Mouse (Mus musculus) lung, embryonic 14.5 days (tissue): ENCODE data around the gene Numb. TPM values are rescaled to one million over a fixed set of nuclear protein-coding genes. Genes with fewer than 3 reads are reported as not detected.

Experiments
- ATAC-seq: fragments of 200-750 bp; cut with Nextera tagmentation; 2 replicates; pipeline ENCODE4 v1.8.0; 2017; ENCODE audit warnings: mild to moderate bottlenecking, moderate TSS enrichment, moderate library complexity; ENCODE audit not compliant: insufficient read depth
- DNase-seq: peaks from one replicate; pipeline ENCODE4 v3.0.0-alpha.2; 2015
- H3K27ac ChIP-seq: fragments of 300-500 bp; sonication (generic); 2 replicates; pipeline ENCODE4 v1.5.1; 2014; ENCODE audit warnings: low read depth, mild to moderate bottlenecking, moderate library complexity
- H3K27me3 ChIP-seq: fragments of 300-500 bp; sonication (generic); 2 replicates; pipeline ENCODE4 v1.6.1; 2014; ENCODE audit warnings: low read length, control low read depth; ENCODE audit not compliant: insufficient read depth
- H3K36me3 ChIP-seq: fragments of 300-500 bp; sonication (generic); 2 replicates; pipeline ENCODE4 v1.6.1; 2014; ENCODE audit warnings: control low read depth; ENCODE audit not compliant: insufficient read depth
- H3K4me1 ChIP-seq: fragments of 300-500 bp; sonication (generic); 2 replicates; pipeline ENCODE4 v1.6.1; 2014; ENCODE audit warnings: antibody characterized with exemption, control low read depth; ENCODE audit not compliant: insufficient read depth
- H3K4me2 ChIP-seq: fragments of 300-500 bp; sonication (generic); 2 replicates; pipeline ENCODE4 v1.6.1; 2014; ENCODE audit warnings: mild to moderate bottlenecking
- H3K4me3 ChIP-seq: fragments of 300-500 bp; sonication (generic); 2 replicates; pipeline ENCODE4 v1.5.1; 2014; ENCODE audit warnings: low read depth, low read length
- H3K9ac ChIP-seq: fragments of 300-500 bp; sonication (generic); 2 replicates; pipeline ENCODE4 v1.6.1; 2014
- H3K9me3 ChIP-seq: fragments of 300-500 bp; sonication (generic); 2 replicates; pipeline ENCODE4 v1.6.1; 2016; ENCODE audit warnings: low read depth, low read length, control low read depth
- CTCF ChIP-seq: IDR thresholded peaks from 2 replicates; pipeline ENCODE4 v1.5.1; 2016; ENCODE audit warnings: antibody characterized with exemption, low read depth
- WGBS: fragments of 180-500 bp; shearing (Covaris S2); extraction: QIAGEN DNeasy Blood & Tissue Kit; methylation state at CpG from one replicate; pipeline ENCODE4 v1.1.7; 2014; 5-methylcytosine and 5-hydroxymethylcytosine counted together
- polyA plus RNA-seq: library from polyadenylated mRNA; unstranded; fragments of >200 nt; fragmentation: Nextera tagmentation; extraction: Ambion mirVana; gene quantifications from 2 replicates; pipeline ENCODE4 v1.2.1, GENCODE M21; 2014

Gene Numb
- polyA plus RNA-seq, 1 experiment from 2014 or later = 38.3 TPM

DNA sequence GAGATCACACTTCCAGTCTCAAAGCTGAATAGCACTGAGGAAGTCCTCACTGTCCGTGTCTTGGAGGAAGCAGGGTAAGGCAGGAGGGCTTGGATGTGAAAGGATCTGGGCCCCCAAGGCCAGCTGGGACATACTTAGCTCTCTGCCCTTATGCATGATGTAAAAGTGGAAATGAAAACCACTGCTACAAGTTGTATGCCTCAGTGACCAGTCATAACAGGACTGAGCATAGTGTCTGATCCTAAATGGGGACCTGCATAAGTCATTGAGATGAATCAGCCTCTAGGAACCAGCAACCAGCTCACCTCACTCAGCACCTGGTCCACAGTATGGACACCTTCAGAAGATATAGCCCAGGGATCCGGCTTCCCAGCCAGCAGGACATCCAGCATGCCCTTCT is 46.6 kb downstream of the Numb start:
- no peak for ATAC-seq
- no peak overlapping the region for H3K27ac ChIP-seq
- peaks cover 16% of the 10 kb centered on the region for H3K36me3 ChIP-seq
- no peak overlapping the region for H3K9ac ChIP-seq
- WGBS = 91% methylated on average over 2 of the region's 2 CpGs
- no peak overlapping the region for H3K4me2 ChIP-seq
- no peak for DNase-seq
- H3K4me1 ChIP-seq = no peaks in the 10 kb centered on the region
- H3K9me3 ChIP-seq = no peaks in the 10 kb centered on the region
- no peak for TF ChIP-seq CTCF
- no peak overlapping the region for H3K4me3 ChIP-seq
- no peaks in the 10 kb centered on the region for H3K27me3 ChIP-seq

DNA sequence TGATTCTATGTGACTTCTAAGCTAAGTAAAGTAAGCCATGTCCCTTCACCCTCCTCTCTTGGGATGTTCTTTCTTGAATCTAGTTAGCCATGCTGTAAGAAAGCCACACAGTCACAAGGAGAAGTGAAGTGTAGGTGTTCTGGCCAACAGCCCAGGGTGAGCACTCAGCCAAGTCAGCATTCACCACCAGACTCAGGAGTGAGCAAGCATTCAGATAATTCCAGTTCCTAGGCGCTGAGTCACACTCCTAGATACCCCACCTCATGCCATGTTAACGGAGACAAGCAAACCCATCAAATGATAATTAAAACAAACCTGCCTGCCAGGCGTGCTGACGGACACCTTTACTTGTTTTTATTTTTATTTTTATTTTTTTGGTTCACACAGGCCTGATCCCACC is 47.1 kb downstream of the Numb start:
- H3K4me1 ChIP-seq = no peaks in the 10 kb centered on the region
- no peak for TF ChIP-seq CTCF
- H3K27ac ChIP-seq = no peak overlapping the region
- peaks cover 16% of the 10 kb centered on the region for H3K36me3 ChIP-seq
- no peaks in the 10 kb centered on the region for H3K27me3 ChIP-seq
- WGBS = 97% methylated on average over 4 of the region's 4 CpGs
- H3K4me2 ChIP-seq = no peak overlapping the region
- H3K4me3 ChIP-seq = no peak overlapping the region
- peak; percentile 18 for DNase-seq
- no peaks in the 10 kb centered on the region for H3K9me3 ChIP-seq
- no peak overlapping the region for H3K9ac ChIP-seq
- no peak for ATAC-seq

DNA sequence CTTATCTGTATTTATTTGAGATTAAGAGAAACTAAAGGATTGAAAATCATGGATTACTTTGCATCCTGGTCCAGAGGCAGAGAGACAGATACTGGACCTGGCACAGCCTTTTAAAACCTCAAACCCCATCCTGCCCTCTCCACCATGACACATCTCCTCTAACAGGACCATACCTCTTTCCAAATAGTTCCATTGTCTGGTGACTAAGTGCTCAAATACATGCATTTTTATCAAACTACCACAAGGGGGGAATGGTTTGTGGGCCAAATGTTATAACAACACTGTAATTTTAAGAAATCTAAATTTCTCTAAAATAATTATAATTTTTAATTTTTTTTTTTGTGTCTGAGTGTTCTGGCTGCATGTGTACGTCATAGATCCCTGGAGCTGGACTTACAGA is 57.2 kb downstream of the Numb start:
- Histone ChIP-seq H3K4me2 (no peak overlapping the region), H3K4me1 (no peaks in the 10 kb centered on the region), H3K4me3 (no peak overlapping the region), H3K27ac (no peak overlapping the region), H3K9ac (no peak overlapping the region), H3K9me3 (no peaks in the 10 kb centered on the region), H3K27me3 (no peaks in the 10 kb centered on the region), H3K36me3 (no peaks in the 10 kb centered on the region)
- DNase-seq (no peak), ATAC-seq (no peak)
- 92% methylated on average over 1 of the region's 1 CpGs for WGBS
- TF ChIP-seq CTCF = no peak

DNA sequence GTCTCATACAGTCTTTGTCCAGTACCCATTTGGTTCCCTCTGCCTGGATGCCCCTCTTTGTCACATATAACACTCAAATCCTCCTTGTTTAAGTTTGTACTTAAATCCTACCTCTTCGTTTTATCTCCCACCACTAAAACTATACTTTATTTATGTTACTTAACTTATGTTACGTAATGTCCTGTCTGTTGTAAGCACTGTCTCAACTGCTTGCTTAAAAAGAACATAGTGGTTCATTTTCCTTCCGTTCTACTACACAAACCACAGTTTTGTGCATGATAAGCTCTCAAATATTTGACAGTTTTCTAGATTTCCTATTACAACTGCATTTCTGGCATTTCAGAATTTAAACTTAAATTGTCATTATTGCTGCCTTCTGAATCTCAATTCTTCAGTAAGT is 59.9 kb downstream of the Numb start:
- no peak for ATAC-seq
- Histone ChIP-seq H3K4me3 (no peak overlapping the region), H3K9ac (no peak overlapping the region), H3K4me1 (no peaks in the 10 kb centered on the region), H3K4me2 (no peak overlapping the region), H3K9me3 (no peaks in the 10 kb centered on the region), H3K27me3 (no peaks in the 10 kb centered on the region), H3K27ac (no peak overlapping the region), H3K36me3 (no peaks in the 10 kb centered on the region)
- no peak for TF ChIP-seq CTCF
- WGBS = 60% methylated on average over 3 of the region's 3 CpGs
- DNase-seq = no peak

DNA sequence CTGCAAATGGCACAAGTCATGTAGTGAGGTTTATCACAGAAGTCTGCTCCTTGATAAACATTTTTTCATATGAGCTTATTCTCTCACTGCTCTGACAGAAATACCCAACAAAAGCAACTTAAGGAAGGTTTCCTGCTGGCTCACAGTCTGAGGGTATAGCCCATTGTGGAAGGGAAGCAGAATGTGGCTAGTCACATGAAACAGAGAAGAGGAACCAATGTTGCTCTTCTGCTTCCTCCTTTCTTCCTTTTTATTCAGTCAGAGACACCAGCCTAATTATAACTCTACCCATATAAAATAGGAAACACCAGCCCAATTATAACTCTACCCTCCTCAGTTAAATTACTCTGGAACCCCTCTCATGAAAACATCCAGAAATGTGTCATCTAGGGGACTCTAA is 61.0 kb downstream of the Numb start:
- no peak overlapping the region for H3K4me3 ChIP-seq
- no peak for TF ChIP-seq CTCF
- H3K4me1 ChIP-seq = no peaks in the 10 kb centered on the region
- H3K4me2 ChIP-seq = no peak overlapping the region
- H3K27ac ChIP-seq = no peak overlapping the region
- no peak overlapping the region for H3K9ac ChIP-seq
- no peak for DNase-seq
- ATAC-seq = no peak
- no peaks in the 10 kb centered on the region for H3K27me3 ChIP-seq
- no peaks in the 10 kb centered on the region for H3K36me3 ChIP-seq
- H3K9me3 ChIP-seq = no peaks in the 10 kb centered on the region

DNA sequence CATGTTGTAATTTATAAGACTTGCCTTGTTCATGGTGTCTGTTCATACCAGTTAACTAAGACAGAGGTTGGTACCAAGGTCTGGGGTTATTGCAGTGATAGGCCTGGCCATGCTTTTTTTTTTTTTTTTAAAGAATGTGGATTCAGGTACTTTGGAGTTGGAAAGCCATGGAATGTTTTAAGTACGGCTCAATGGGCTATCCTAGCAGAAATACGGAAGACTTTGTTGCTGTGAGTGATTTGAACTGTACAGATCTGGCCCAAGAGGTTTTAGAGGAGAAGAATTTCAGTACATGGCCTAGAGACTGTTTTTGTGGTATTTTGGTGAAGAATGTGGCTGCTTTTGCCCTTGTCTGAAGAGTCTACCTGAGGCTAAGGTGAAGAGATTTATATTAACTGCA is 63.7 kb downstream of the Numb start:
- WGBS = 62% methylated on average over 2 of the region's 2 CpGs
- H3K27me3 ChIP-seq = no peaks in the 10 kb centered on the region
- H3K4me3 ChIP-seq = no peak overlapping the region
- no peak for TF ChIP-seq CTCF
- H3K4me1 ChIP-seq = no peaks in the 10 kb centered on the region
- H3K36me3 ChIP-seq = no peaks in the 10 kb centered on the region
- H3K4me2 ChIP-seq = no peak overlapping the region
- no peak overlapping the region for H3K27ac ChIP-seq
- no peak for ATAC-seq
- DNase-seq = no peak
- no peaks in the 10 kb centered on the region for H3K9me3 ChIP-seq
- no peak overlapping the region for H3K9ac ChIP-seq

DNA sequence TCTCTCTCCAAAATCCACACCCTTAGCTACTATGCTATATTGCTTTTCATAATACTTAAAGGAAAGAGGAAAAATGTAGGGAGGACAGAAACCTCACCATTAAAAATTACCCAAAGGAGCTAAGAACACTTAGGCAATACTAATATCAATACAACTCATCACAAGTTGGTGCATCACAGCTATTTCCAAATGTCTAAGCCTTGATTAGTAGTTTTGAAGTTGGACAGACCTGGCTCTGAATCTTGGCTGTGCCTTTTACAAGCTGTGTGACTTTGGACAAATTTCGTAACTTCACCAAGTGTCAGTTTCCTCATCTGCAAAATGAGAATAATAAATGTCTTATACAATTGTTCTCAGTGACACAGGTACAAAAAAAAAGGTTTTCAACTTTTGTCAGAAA is 66.5 kb downstream of the Numb start:
- no peak for TF ChIP-seq CTCF

DNA sequence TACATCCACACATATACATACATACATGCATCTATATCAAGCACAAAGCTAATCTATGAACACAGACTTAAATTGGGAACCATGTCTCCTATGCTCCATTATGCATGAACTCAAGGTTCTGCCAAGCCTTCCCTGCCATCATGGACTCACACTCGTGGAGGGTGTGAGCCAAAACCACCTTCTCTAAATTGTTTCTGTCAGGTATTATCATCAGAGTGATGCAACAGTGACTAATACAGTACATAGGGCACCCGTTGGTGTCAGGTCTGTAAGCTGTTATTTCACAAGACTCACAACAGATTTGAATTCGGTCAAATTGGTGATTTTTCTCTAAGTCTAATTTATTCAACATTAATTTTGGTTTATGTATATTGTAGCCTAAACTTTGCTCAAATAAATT is 67.5 kb downstream of the Numb start:
- TF ChIP-seq CTCF = no peak
- WGBS = 73% methylated on average over 3 of the region's 3 CpGs

More for the DNA sequence above, 66.5 kb downstream of the Numb start:
- Histone ChIP-seq H3K4me3 (no peak overlapping the region), H3K9ac (no peak overlapping the region), H3K9me3 (no peaks in the 10 kb centered on the region), H3K36me3 (no peaks in the 10 kb centered on the region), H3K4me2 (no peak overlapping the region), H3K27me3 (no peaks in the 10 kb centered on the region), H3K27ac (no peak overlapping the region), H3K4me1 (no peaks in the 10 kb centered on the region)
- 97% methylated on average over 1 of the region's 1 CpGs for WGBS
- ATAC-seq (no peak), DNase-seq (no peak)

More for the DNA sequence above, 67.5 kb downstream of the Numb start:
- Histone ChIP-seq H3K4me2 (no peak overlapping the region), H3K9ac (no peak overlapping the region), H3K27ac (no peak overlapping the region), H3K36me3 (no peaks in the 10 kb centered on the region), H3K27me3 (no peaks in the 10 kb centered on the region), H3K4me1 (no peaks in the 10 kb centered on the region), H3K4me3 (no peak overlapping the region), H3K9me3 (no peaks in the 10 kb centered on the region)
- DNase-seq = no peak
- ATAC-seq = no peak
